Mouse (Mus musculus): ENCODE measurements around the gene Mak. TPM values are rescaled to one million over a fixed set of nuclear protein-coding genes. Genes with fewer than 3 reads are reported as not detected.
A peak's percentile ranks its signal among the peaks of the same experiment; 100 is the strongest.

Mak gene
- total RNA-seq, 2 experiments from 2014 or later: 2.9 to 3.0 TPM

DNA sequence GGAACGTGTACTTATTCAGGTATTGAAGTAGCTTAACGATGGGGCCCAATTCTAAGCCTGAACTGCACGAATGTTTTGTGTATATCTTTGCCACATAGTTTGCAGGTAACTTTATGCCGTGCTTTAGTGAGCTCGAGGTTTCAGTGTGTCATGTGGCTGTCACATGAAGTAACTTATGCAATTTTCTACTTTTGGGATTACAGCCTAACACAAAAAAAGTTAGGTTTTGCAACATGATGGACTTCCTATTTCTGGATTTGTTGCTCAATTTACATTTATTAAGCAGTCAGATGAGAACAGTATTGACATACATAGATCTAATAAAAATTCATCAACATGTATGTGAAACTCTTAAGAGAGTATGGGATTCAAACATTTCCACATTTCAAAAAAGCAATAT, 5.7 kb downstream of the Mak start:
- DNase-seq (ENCODE audit: low spot score in 2 of 2): no peak

DNA sequence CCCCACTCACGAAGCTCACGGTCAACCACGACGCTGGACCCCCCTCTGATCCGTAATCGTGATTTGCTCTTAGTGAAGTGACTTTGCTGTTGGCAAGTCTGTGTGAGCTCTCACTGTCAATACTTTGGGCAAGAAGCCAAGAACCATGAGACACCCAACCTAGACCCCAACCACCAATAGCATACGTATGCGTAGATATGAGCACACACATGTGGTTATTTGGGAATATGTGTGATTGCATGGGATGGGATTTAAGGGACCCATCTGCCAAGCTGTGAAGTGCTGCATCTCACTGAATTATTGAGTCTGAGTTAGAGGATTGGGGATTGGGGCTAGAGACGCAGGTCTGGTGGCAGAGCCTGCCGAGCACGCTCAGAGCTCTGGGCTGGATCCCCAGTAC, 7.9 kb downstream of the Mak start:
- no peak for DNase-seq (ENCODE audit: low spot score in 2 of 2)

DNA sequence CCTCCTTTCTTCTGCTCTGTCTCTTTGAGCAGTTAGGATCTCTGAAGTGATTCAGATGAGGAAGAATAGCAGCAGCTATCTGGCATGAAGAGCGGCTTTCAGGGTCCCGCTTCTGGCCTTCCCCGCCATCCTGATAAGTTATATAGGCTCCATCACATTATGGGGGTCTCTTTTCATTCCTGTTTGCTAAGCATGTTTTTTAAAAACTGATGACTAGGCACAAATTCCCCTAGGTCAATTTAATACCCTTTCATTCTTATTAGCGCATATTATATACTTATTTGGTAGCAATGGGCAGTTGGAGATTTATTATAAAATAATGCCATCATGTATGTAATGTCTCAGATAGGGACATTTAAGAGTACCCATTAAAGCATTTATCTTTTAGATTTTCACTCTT, 11.9 kb downstream of the Mak start:
- DNase-seq (ENCODE audit: low spot score in 2 of 2): no peak

DNA sequence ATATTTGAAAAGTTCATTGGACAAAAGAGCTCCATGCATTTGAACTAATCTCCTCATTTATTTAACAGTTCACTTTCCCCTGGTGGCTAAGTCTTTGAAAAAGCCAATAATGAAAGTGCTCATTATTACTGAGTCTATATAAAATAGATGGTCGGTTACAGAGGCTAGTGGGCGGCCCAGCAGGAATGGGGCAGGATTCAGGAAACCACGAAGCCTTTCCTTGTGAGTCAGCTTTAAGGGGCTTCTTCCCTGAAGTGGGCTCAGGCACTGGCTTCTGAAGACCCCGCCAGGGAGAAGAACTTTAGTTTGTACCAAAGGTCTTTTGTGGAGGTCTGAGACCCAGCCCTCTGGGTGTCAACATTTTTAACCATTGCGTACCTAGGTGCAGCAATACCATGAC, 27.5 kb downstream of the Mak start:
- DNase-seq (ENCODE audit: low spot score in 2 of 2): no peak

DNA sequence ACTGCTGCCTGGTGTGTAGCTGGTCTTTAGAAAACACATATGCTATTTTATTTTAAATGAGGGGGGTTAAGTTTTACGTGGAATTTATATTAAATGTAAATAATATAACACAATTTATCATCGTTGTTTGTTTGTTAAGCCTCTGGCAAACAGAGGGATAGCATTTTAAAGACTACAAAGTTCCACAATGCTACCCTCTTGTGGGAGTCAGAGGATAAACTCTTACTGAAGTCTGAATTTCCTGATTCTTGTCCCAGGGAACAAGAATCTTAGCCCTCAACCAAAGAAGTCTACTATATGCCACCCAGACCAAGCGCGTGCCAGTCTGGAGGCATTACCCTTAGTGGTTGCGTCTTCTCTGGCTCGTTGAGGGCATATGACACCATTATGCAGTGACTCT, 32.2 kb downstream of the Mak start:
- DNase-seq (ENCODE audit: low spot score in 2 of 2): no peak

DNA sequence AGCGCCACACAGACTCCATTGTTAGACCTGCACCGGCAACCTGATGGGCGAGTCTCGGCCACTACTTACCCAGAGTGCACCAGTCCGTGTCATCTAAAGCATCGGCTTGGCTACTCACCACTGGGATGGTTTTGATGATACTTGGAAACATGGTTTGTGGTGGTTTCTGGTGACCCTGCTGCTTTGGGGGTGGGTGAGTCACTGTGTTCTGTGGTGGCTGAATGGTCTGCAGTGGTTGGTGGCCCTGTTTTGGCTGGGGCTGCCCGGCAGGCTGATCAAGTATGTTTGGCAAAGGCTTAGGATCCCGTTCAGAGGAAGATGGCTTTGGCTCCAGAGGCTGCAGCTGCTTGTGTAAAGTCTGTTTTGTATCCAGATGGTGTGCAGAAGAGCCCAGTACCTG, 33.6 kb downstream of the Mak start:
- DNase-seq (ENCODE audit: low spot score in 2 of 2): no peak

DNA sequence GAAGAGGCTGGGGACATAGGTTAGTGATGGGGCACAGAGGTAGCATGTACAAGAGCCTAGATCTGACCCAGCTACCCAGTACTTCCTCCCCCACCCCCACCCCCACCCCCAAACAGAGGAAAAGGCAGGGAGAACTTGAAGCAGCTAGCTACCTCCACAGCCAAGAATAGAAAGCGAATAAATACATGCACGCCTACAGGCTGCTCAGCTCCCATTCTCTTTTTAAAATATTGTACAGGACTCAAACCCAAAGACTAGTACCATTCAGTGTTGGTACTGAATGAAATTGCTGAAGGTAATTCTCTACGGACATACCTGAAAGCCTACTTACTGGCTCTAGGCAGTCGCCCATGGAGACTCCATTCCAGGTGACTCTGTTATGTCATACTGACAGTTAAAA, 37.0 kb downstream of the Mak start:
- DNase-seq (ENCODE audit: low spot score in 2 of 2): no peak

DNA sequence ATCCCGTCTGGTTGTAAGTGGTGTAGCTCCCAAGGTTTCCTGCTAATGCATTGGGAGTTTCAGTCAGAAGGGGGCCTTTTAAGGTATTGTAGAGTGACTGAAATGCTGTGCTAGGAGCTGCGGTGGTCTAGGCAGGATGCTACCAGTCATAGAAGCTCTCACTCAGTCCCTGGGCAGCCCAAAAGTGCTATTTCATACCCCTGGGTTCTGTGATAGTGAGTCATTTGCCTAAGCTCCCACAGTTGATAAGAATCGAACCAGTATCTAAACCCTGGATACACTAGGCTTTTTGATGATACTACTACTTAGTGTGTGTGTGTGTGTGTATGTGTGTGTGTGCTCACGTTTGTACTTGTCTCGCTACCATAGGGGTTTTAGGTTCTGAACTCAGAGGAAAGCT, 49.4 kb downstream of the Mak start:
- DNase-seq (ENCODE audit: low spot score in 2 of 2): no peak

DNA sequence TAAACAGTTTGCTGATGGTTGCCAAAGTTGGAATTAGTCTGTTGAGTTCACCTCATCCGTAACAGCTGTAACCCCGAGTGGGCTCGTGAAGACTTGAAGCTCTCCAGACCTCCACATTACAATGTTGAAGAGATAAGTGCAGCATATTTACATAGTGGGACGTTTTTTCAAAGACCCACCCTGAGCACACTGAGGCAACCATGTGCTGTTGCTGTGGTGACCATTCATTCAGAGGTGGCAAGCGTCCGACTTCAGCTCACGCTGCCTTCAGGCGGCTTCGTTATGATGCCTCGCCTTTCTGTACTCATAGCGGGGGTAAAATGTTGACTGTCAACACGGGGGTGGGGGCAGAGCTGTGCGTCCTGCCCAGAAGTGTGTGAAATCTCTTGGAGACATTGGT, 57.4 kb downstream of the Mak start:
- no peak for DNase-seq (ENCODE audit: low spot score in 2 of 2)

DNA sequence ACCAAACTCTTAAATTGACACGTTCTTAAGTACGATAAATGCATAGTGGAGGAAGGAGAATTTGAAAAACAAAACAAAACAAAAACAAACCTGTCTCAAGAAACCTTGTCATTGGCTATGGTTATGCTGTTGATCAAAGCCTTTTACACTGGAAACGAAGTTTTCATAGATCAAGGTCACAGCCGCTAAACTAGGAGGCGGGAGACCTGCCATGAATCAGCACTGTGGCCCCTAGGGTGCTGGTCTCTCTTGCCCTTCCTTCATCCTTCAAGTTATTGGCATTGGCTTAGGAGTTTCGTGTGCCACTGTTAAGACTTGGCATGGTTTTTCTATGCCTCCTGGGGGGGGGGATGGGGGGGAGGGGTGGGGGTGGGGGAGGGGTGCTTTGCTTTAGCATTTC, 57.9 kb downstream of the Mak start:
- DNase-seq (ENCODE audit: low spot score in 2 of 2): no peak

DNA sequence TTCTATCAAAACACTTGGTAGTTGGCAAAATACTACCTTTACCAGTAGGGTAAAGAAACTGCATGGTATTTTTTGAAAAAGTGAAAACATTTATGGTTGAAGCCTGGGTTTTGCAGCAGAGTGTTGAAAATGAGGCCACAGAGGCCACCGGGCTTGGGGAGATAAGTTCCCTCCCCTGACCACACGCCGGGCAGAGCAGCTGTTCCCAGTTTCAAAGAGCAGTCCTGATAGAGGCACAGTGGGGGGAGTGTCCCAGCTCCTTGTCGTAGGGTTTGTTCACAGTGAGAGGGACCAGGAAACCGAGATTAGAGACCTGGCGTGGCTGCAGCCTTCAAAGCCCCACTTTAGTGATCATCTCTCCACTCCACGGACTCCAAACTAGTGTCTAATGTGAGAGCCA, 59.0 kb downstream of the Mak start:
- no peak for DNase-seq (ENCODE audit: low spot score in 2 of 2)

DNA sequence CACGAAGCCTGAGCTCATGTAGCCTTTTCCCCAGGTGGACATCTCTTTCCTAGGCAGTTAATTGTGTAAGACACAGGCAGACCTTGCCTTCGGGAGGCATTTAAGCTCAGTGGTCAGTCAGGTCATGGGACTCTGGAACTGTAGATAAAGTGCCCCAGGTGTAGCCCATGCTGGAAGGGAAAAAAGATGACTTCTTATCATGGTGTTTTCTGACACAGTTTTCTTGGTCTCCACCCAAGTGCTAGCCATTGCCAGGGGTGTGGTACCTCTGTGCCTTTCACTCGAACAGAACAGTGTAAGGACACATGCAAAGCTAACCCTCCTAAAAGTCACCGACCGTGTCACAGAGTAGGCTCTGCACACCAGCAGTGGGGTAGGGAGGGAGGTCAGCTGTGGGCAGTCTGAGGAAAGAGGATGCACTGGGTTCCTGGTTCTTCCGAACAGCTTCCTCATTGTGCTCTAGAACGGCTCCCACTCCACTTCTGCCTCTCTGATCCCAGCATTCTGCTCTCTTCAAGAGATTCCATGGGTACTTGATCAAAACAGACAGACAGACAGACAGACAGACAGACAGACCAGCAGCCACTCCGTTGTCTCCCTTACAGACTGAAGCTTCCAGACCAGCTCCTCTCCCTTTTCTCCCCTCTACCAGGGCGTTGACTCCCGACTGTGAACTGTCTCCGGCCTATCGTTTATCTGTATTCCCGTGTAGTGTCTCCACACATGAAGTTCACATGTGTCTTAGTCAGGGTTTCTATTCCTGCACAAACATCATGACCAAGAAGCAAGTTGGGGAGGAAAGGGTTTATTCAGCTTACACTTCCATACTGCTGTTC, 60.5 kb downstream of the Mak start:
- no peak for DNase-seq (ENCODE audit: low spot score in 2 of 2)

DNA sequence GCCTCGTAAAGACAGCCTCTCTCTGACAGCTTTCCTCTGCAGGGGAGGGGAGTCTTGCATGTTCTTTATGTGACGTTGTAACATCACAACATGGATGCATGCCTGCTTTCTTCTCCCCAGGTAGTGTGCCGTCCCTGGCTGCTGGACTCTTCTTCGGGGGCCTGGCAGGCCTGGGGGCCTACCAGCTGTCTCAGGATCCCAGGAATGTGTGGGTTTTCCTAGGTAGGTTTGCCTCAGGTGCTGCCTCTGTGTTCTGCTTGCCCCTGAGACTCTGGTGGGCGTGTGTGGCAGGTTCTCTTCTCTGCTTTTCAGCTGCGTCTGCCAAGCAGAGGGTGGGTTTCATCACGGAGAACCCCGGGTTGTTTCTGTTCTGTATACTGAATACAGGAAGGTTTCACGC, 61.3 kb downstream of the Mak start:
- DNase-seq (ENCODE audit: low spot score in 2 of 2): no peak

DNA sequence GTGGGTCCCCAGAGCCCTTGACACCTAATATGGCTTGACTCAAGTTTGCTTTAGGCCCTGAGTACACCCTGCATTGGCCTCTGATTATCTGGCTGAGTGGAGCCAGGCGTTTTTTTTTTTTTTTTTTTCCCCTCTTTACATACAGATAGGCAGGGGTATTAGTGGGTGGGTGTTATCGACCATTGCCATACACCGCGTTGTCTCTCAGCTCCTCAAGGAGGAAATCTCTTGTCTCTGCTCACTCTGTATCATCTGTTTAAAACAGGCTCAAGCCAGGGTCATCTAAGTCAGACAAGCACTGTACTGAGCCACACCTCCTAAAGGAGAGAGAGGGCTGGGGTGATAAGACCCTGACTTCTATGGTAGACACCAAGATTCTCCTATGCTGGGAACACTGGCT, 61.7 kb downstream of the Mak start:
- no peak for DNase-seq (ENCODE audit: low spot score in 2 of 2)

DNA sequence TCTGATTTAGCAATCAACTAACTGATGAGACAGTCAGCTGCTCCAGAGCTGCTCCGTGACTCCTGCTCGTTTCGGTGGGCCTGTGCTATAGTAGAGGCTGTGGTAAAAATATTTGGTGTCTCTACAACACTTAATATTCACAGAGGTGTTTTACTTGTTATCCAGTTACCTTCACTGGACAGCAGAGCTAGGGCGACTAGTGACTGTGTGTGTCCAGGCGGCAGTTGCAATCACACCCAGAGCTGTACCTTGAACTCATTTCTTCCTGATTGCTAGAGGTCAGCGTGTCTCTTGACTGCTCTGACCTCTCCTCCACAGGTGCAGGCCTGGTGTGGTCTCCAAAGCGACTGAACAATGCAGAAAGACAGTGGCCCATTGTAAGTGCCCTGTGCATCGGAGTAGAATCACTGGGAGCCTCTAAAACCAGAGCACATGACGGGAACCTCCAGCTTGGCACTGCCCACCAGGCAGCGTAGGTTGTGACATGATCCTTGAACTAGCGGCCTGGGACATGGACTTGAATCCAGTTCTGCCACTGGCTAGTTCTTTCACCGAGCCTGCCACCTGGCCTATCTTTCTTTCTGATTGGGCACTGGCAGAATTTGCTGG, 62.6 kb downstream of the Mak start:
- DNase-seq (ENCODE audit: low spot score in 2 of 2): no peak

DNA sequence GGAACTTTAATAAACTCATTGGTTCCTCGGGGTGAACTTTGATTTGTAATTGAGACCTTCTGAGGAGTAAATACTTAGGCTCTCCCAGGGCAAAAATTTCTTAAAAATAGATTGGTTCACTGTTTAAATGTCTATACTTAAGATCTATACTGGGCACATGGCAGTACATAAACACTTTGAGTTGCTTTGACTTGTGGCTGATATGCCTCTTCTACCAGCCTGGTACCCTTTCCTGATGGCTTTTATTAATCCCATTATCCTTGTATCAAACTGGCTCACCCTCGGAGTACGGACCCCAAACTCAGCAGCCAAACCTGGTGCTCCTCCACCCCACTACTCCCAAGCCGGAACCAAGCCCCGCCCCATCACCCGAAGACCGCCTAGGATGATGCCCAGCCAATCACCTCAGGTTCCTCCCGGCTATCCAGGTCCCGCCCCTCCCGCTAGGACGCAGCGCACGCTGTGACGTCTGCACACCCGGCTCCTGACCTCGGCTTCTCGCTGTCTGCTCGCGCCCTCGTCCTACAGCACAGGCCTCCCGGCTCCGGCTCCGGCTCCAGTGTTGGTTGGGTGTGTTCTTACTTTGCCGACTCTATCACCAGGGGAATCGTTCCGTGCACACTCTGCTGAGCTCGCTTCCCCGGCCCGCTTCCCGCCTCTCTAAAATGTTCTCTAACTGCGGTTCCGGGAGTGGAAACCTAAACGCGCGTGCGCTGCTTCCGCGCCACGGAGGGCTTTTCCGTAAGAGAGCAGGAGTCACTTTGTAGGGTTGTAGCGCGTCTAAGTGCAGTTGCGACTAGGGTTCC, 63.5 kb downstream of the Mak start, which contains the start of gene Tmem14c:
Gene Tmem14c (plus strand): TSS at position 464 of the 806 bp plus-strand sequence.
- peak; percentile 95 to 96 for DNase-seq (ENCODE audit: low spot score in 2 of 2)

DNA sequence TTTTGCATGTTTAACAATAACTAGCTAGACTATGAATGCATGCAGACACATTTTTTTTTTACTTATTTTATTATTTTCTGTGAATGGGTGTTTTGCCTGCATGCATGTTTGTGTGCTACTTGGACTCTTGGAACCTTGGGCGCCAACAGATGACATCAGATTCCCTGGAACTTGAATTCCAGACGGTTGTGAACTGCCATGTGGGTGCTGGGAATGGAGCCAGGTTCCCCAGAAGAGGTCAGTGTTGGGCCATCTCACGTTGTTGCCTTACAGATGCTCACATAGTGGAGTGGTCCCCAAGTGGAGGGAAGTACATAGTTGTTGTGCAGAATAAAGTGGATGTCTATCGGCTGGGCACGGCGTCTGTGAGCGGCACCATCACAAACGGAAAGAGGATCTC, 70.6 kb downstream of the Mak start:
- DNase-seq (ENCODE audit: low spot score in 2 of 2): no peak

DNA sequence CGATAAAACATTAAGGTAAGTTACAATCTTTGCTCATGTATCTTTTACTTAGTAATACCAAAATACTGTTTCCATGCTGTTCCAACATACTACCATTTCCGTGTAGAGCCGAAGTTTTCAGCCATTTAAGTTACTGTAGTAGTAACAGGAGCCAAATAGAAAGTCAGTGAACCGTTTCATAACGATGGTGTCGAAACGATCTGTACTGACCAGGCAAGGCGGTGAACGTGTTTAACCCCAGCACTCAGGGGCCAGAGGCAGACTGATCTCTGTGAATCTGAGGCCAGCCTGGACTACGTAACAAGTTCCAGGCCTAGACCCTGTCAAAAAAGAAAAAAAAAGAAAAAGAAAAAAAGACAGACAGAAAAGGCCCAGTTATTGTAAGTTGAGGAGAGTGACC, 71.2 kb downstream of the Mak start:
- no peak for DNase-seq (ENCODE audit: low spot score in 2 of 2)

DNA sequence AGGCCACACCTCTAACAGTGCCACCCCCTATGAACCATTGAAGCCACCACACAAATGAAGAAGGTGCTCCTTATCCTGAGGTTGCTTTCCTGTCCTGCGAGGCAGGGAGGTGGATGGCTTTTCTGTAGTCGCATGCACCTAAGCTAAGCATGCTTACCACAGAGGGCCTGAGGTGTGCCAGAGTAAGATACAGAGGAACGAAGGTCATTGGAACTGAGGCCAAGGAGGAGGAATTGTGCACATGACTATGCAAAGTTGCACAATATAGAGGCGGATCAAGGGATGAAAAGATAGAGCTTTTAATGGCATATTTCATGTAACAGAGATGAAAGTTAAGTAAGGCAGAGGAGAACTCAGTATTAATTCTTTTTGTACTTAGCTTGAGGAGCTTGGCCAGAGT, 73.3 kb downstream of the Mak start:
- DNase-seq (ENCODE audit: low spot score in 2 of 2): no peak

DNA sequence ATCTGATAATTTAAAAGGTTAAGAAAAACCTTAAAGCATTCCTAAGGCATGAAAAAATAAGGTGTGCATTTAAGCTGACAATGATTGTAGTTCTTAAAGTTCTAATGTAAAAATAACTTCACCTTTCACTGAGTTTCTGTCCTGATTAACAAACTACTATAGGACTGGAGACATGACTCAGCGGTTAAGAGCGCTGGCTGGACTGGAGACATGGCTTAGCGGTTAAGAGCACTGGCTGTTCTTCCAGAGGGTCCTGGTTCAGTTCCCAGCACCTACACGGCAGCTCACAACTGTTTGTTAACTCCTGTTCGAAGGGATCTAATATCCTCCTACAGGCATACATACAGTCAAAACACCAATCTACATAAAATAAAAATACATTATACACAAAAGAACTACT, 77.5 kb downstream of the Mak start:
- no peak for DNase-seq (ENCODE audit: low spot score in 2 of 2)

DNA sequence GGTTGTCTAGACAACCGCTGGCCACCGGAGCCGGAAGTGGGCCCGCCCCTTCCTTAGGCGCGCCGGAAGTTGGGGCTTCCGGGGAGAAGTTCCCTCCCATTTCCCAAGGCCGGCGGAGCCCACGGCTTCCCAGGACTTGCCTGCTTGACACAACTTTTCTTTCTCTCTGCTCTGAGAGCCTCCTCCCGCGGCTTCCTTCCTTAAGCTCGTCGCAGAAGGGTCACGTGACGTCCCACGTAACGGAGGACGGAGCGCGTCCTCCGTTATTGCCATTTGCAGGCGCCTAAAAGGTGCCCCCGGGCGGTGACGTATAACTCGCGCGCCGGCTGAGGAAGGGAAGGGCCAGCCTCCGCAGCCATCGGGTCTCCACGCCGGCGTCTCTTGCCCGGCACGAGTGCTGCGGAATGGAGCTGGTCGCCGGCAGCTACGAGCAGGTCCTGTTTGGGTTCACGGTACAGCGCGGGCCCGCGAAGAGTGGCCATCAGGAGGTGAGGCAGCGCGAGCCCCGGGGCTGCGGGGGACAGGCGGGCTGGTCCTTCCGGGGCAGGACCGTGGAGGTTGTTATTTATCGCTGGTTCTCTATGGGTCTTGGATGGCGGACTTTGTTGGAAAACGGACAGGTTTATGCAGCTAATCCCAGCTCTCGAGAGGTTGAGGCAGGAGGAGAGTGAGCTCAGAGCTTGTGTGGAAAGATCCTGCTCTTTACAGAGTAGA, 78.4 kb downstream of the Mak start, which contains the start of gene Pak1ip1:
Gene Pak1ip1 (plus strand): TSS at position 98 of the 714 bp plus-strand sequence.
- DNase-seq (ENCODE audit: low spot score in 2 of 2): peak; percentile 93

Data from left cerebral cortex, adult 18-20 months (tissue).